Mouse (Mus musculus) CH12.LX (cell line): ENCODE measurements around the gene Mybpc3. TPM values are rescaled to one million over a fixed set of nuclear protein-coding genes. Genes with fewer than 3 reads are reported as not detected.

ENCODE experiments used
- DNase-seq: peaks from one replicate; pipeline ENCODE4 v3.0.0-alpha.2; 2013; ENCODE audit errors: extremely low read depth
- H3K27ac ChIP-seq: 2 replicates; pipeline ENCODE4 v1.5.1; 2012; ENCODE audit warnings: low read depth, mild to moderate bottlenecking, control low read depth, moderate library complexity; ENCODE audit not compliant: insufficient read depth
- H3K27me3 ChIP-seq: replicated peaks from 2 replicates; pipeline ENCODE3; 2012; ENCODE audit warnings: inconsistent platforms
- H3K36me3 ChIP-seq, 2 experiments: replicated peaks in 1 of 2; 2 replicates each; pipeline versions ENCODE3 to v1.6.1; 2012; ENCODE audit warnings: inconsistent platforms in 1 of 2, low read length in 1 of 2, mild to moderate bottlenecking in 1 of 2, mixed read lengths in 1 of 2, moderate library complexity in 1 of 2; ENCODE audit not compliant: control insufficient read depth in 1 of 2, insufficient read depth in 1 of 2
- H3K4me1 ChIP-seq, 2 experiments: 2 replicates each; pipeline ENCODE4 v1.6.1; 2012; ENCODE audit warnings: inconsistent platforms in 1 of 2, moderate library complexity in 1 of 2; ENCODE audit not compliant: insufficient read depth in 2 of 2, control insufficient read depth in 1 of 2
- H3K4me2 ChIP-seq: 2 replicates; pipeline ENCODE4 v1.6.1; 2012; ENCODE audit warnings: low read depth, mild to moderate bottlenecking, control low read depth; ENCODE audit not compliant: poor library complexity, insufficient read depth, severe bottlenecking
- H3K4me3 ChIP-seq, 3 experiments: fragments of 150-350 bp in 1 of 3; sonication (generic) in 1 of 3; replicated peaks in 1 of 3; 2 replicates each; pipeline versions ENCODE3 to v1.5.1; 2011 to 2012; ENCODE audit warnings: low read depth in 2 of 3, low read length in 2 of 3, mild to moderate bottlenecking in 2 of 3, moderate library complexity in 2 of 3, control low read depth in 1 of 3, improper control_type of control experiment in 1 of 3, inconsistent platforms in 1 of 3, mixed read lengths in 1 of 3; ENCODE audit not compliant: poor library complexity in 1 of 3
- H3K79me2 ChIP-seq: replicated peaks from 2 replicates; pipeline ENCODE4 v1.6.1; 2012; ENCODE audit warnings: mild to moderate bottlenecking, moderate library complexity; ENCODE audit not compliant: control insufficient read depth, poor library complexity, insufficient read depth, severe bottlenecking; ENCODE audit errors: extremely low read depth
- H3K9ac ChIP-seq: 2 replicates; pipeline ENCODE4 v1.6.1; 2012; ENCODE audit warnings: low read depth, mild to moderate bottlenecking, control low read depth, moderate library complexity; ENCODE audit not compliant: insufficient read depth
- H3K9me3 ChIP-seq: replicated peaks from 2 replicates; pipeline ENCODE3; 2012; ENCODE audit warnings: low read length, inconsistent platforms, mixed read lengths
- BHLHE40 ChIP-seq: IDR thresholded peaks from 2 replicates; pipeline ENCODE4 v1.6.1; 2011; ENCODE audit warnings: mild to moderate bottlenecking, low read depth, low read length, improper control_type of control experiment
- CHD1 ChIP-seq: IDR thresholded peaks from 2 replicates; pipeline ENCODE4 v1.6.1; 2012; ENCODE audit warnings: low read depth, low read length, improper control_type of control experiment, inconsistent platforms
- CHD2 ChIP-seq: IDR thresholded peaks from 2 replicates; pipeline ENCODE4 v1.6.1; 2011; ENCODE audit warnings: low read length, improper control_type of control experiment
- E2F4 ChIP-seq: IDR thresholded peaks from 2 replicates; pipeline ENCODE4 v1.6.1; 2011; ENCODE audit warnings: low read depth, low read length, improper control_type of control experiment; ENCODE audit not compliant: insufficient replicate concordance
- ELF1 ChIP-seq: IDR thresholded peaks from 2 replicates; pipeline ENCODE4 v1.6.1; 2014; ENCODE audit warnings: low read depth, mild to moderate bottlenecking, inconsistent platforms, low read length, improper control_type of control experiment
- EP300 ChIP-seq: IDR thresholded peaks from 2 replicates; pipeline ENCODE4 v1.6.1; 2011; ENCODE audit warnings: low read length, improper control_type of control experiment
- GABPA ChIP-seq: IDR thresholded peaks from 2 replicates; pipeline ENCODE4 v1.6.1; 2012; ENCODE audit warnings: low read depth, low read length, improper control_type of control experiment, inconsistent platforms; ENCODE audit not compliant: insufficient replicate concordance
- IRF4 ChIP-seq: IDR thresholded peaks from 2 replicates; pipeline ENCODE4 v1.6.1; 2014; ENCODE audit warnings: low read depth, mild to moderate bottlenecking, inconsistent platforms, low read length, improper control_type of control experiment
- JUN ChIP-seq: IDR thresholded peaks from 2 replicates; pipeline ENCODE4 v1.6.1; 2011; ENCODE audit warnings: low read depth, mild to moderate bottlenecking, low read length, improper control_type of control experiment, moderate library complexity; ENCODE audit not compliant: insufficient read depth
- JUND ChIP-seq: conservative IDR thresholded peaks from 2 replicates; pipeline ENCODE4 v1.6.1; 2011; ENCODE audit warnings: low read depth, low read length, improper control_type of control experiment
- MAZ ChIP-seq: IDR thresholded peaks from 2 replicates; pipeline ENCODE4 v1.6.1; 2012; ENCODE audit warnings: low read depth, mild to moderate bottlenecking, inconsistent platforms, low read length, improper control_type of control experiment, moderate library complexity
- MEF2A ChIP-seq: IDR thresholded peaks from 2 replicates; pipeline ENCODE4 v1.6.1; 2014; ENCODE audit warnings: low read depth, mild to moderate bottlenecking, inconsistent platforms, low read length, improper control_type of control experiment, borderline replicate concordance
- MXI1 ChIP-seq: IDR thresholded peaks from 2 replicates; pipeline ENCODE4 v1.6.1; 2011; ENCODE audit warnings: mild to moderate bottlenecking, low read depth, low read length, improper control_type of control experiment
- MYC ChIP-seq: IDR thresholded peaks from 2 replicates; pipeline ENCODE4 v1.6.1; 2011; ENCODE audit warnings: low read depth, mild to moderate bottlenecking, improper control_type of control experiment, low read length
- NRF1 ChIP-seq: IDR thresholded peaks from 2 replicates; pipeline ENCODE4 v1.6.1; 2014; ENCODE audit warnings: low read depth, mild to moderate bottlenecking, inconsistent platforms, low read length, improper control_type of control experiment, moderate library complexity
- POLR2A ChIP-seq: IDR thresholded peaks from 2 replicates; pipeline ENCODE4 v1.6.1; 2011; ENCODE audit warnings: low read depth, mild to moderate bottlenecking, improper control_type of control experiment, low read length
- POLR2AphosphoS2 ChIP-seq: IDR thresholded peaks from 2 replicates; pipeline ENCODE4 v1.6.1; 2011; ENCODE audit warnings: low read depth, low read length, improper control_type of control experiment
- SMC3 ChIP-seq: IDR thresholded peaks from 2 replicates; pipeline ENCODE4 v1.6.1; 2011; ENCODE audit warnings: low read depth, low read length, improper control_type of control experiment
- TBP ChIP-seq: conservative IDR thresholded peaks from 2 replicates; pipeline ENCODE4 v1.6.1; 2011; ENCODE audit warnings: low read depth, low read length, improper control_type of control experiment
- UBTF ChIP-seq: IDR thresholded peaks from 2 replicates; pipeline ENCODE4 v1.6.1; 2012; ENCODE audit warnings: low read depth, mild to moderate bottlenecking, inconsistent platforms, low read length, improper control_type of control experiment, moderate library complexity
- USF1 ChIP-seq: IDR thresholded peaks from 2 replicates; pipeline ENCODE4 v1.6.1; 2014; ENCODE audit warnings: low read depth, mild to moderate bottlenecking, inconsistent platforms, low read length, improper control_type of control experiment
- ZC3H11A ChIP-seq: IDR thresholded peaks from 2 replicates; pipeline ENCODE4 v1.6.1; 2012; ENCODE audit warnings: low read depth, mild to moderate bottlenecking, inconsistent platforms, low read length, improper control_type of control experiment
- ZNF384 ChIP-seq: IDR thresholded peaks from 2 replicates; pipeline ENCODE4 v1.6.1; 2012; ENCODE audit warnings: low read depth, low read length, improper control_type of control experiment, inconsistent platforms
- dilution Hi-C: fragments of 300-500 bp; cut with MboI; formaldehyde crosslinking; loops from 2 replicates; pipeline ENCODE4 v1.14.3; 2020; ENCODE audit warnings: low sequenced_read_pairs; ENCODE audit not compliant: extremely low pct_unique_long_range_greater_than_20kb, extremely low pct_ligation_motif_present
- in situ Hi-C: fragments of 300-500 bp; cut with MboI; formaldehyde crosslinking; loops from 3 replicates; pipeline ENCODE4 v1.14.3; 2019; ENCODE audit warnings: low sequenced_read_pairs, low pct_ligation_motif_present, low pct_unique_long_range_greater_than_20kb, mixed read lengths
- polyA plus RNA-seq: library from polyadenylated mRNA; unstranded; fragments of >175 nt; gene quantifications from 2 replicates; pipeline ENCODE4 v1.2.1, GENCODE M21; 2012; ENCODE audit warnings: low read depth; ENCODE audit not compliant: insufficient read length
- total RNA-seq, 2 experiments: library from RNA; depleted of rRNA; stranded (reverse); fragments of 300-350 nt in 1 of 2; fragments of >200 nt in 1 of 2; gene quantifications; 2 replicates each; pipeline ENCODE4 v1.2.3; 2012 to 2014

Gene Mybpc3
- total and polyA plus RNA-seq, 3 experiments: 0.04 to 0.27 (median 0.07) TPM

DNA sequence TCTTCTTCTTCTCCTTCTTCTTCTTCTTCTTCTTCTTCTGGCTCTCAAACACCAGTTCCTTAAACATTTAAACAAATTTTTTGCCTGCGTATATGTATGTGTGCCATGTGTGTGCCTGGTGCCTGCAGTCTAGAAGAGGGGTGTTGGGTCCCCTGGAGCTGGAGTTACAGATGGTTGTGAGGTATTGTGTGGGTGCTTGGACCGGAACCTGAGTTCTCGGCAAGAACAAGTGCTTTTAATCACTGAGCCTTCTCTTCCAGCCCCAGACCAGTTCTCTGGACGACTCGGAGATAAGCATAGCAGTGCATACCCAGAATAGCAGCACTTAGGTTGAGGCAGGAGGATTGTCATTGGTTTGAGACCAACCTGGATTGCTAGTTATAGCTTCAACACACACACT, 1.1 kb upstream of the Mybpc3 start:
- H3K4me2 ChIP-seq: no peak overlapping the region
- H3K27ac ChIP-seq: no peak overlapping the region
- H3K9ac ChIP-seq: no peak overlapping the region
- H3K36me3 ChIP-seq: peaks cover 47 to 67% of the 10 kb centered on the region in 2 experiments
- no peaks in the 10 kb centered on the region for H3K79me2 ChIP-seq
- H3K4me1 ChIP-seq: peaks cover 0 to 4% of the 10 kb centered on the region in 2 experiments; a peak in 1 of 4 replicates
- no peak overlapping the region for H3K4me3 ChIP-seq
- dilution Hi-C loops: no loop called here
- no peaks in the 10 kb centered on the region for H3K27me3 ChIP-seq
- no peak for TF ChIP-seq ZC3H11A
- TF ChIP-seq USF1: no peak
- no peak for TF ChIP-seq GABPA
- no peak for TF ChIP-seq CHD2
- TF ChIP-seq JUN: no peak
- TF ChIP-seq EP300: no peak
- TF ChIP-seq MAZ: no peak
- TF ChIP-seq POLR2AphosphoS2: no peak
- no peak for TF ChIP-seq IRF4
- no peak for TF ChIP-seq MEF2A
- no peaks in the 10 kb centered on the region for H3K9me3 ChIP-seq
- in situ Hi-C loops: no loop called here
- DNase-seq: no peak

DNA sequence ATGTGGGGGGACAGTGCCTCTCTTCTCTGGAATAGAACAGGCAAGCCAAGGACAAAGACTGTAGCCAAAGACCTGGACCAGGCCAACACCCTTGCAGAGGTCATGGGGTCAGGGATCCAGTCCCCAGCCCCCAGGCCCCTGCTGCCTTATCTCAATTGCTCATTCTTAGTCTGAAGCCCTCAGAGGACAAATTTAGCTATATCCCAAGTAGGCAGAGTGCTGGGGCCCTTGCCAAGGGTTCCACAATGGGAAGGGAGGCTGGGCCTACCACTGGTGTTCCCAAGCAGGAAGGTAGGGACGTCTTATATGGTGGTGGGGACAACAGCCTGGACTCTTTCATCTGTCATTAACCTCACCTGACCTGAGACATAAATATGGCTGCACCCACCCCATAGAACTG, 703 bp downstream of the Mybpc3 start:
- Histone ChIP-seq H3K27me3 (no peaks in the 10 kb centered on the region), H3K36me3 (peaks cover 29 to 53% of the 10 kb centered on the region in 2 experiments), H3K9me3 (no peaks in the 10 kb centered on the region), H3K27ac (no peak overlapping the region), H3K4me1 (peaks cover 0 to 3% of the 10 kb centered on the region in 2 experiments; a peak in 1 of 4 replicates), H3K4me2 (no peak overlapping the region), H3K79me2 (no peaks in the 10 kb centered on the region), H3K4me3 (no peak overlapping the region), H3K9ac (no peak overlapping the region)
- DNase-seq: no peak
- TF ChIP-seq CHD2 (no peak), ELF1 (no peak), BHLHE40 (no peak), UBTF (no peak), TBP (no peak), E2F4 (no peak), EP300 (no peak), POLR2AphosphoS2 (no peak), CHD1 (no peak), ZC3H11A (no peak), MXI1 (no peak), USF1 (no peak), SMC3 (no peak), MYC (no peak), IRF4 (no peak), POLR2A (no peak), NRF1 (no peak), JUND (no peak), ZNF384 (no peak)
- dilution Hi-C loops: no loop called here
- in situ Hi-C loops: no loop called here
